Mouse (Mus musculus): ENCODE measurements around the gene Cnot10. TPM values are rescaled to one million over a fixed set of nuclear protein-coding genes. Genes with fewer than 3 reads are reported as not detected.

Cnot10 gene
- polyA plus RNA-seq (2014; fragmentation: Nextera tagmentation; extraction: Ambion mirVana) = 64.6 and 69.9 TPM in 2 replicates

- peak; percentile 98 for ATAC-seq (ENCODE audit: insufficient number of reproducible peaks, insufficient read depth, low FRiP score, low read depth)
- Histone ChIP-seq H3K9ac (replicated peaks; ENCODE audit: low read depth, low read length) (peak within 1 kb of the TSS; percentile 71), H3K4me1 (ENCODE audit: control insufficient read depth, insufficient read depth, low read length) (peaks cover 4% of the 10 kb centered on the region; the same call in 1 of the 2 replicates), H3K36me3 (ENCODE audit: control insufficient read depth, insufficient read depth, low read length) (no peaks in the 10 kb centered on the region; the same call in 1 of the 2 replicates), H3K4me3 (ENCODE audit: low read depth, low read length) (peak within 1 kb of the TSS; percentile 82), H3K27me3 (ENCODE audit: control insufficient read depth, insufficient read depth, low read length) (no peaks in the 10 kb centered on the region), H3K27ac (ENCODE audit: low read length) (peak within 1 kb of the TSS; percentile 80), H3K9me3 (ENCODE audit: control insufficient read depth, low read depth, low read length) (no peaks in the 10 kb centered on the region), H3K4me2 (replicated peaks; ENCODE audit: low read depth, low read length) (peak within 1 kb of the TSS; percentile 83)
- WGBS = 4% methylated on average over 49 of the region's 51 CpGs
Observed at GRCm38 (mm10) chr9:114639839-114640646, at the start of gene Cnot10. Cnot10 (minus strand) TSS chr9:114640184.

GRCm38 (mm10) chr9:114688953-114689407 lies 49.0 kb upstream of the Cnot10 start:
- H3K27ac ChIP-seq (ENCODE audit: low read length) = peak overlapping the region; percentile 93
- peak overlapping the region; percentile 91 for H3K4me3 ChIP-seq (ENCODE audit: low read depth, low read length)
- no peaks in the 10 kb centered on the region for H3K27me3 ChIP-seq (ENCODE audit: control insufficient read depth, insufficient read depth, low read length)
- peak; percentile 51 for ATAC-seq (ENCODE audit: insufficient number of reproducible peaks, insufficient read depth, low FRiP score, low read depth)
- peaks cover 11% of the 10 kb centered on the region; the same call in 1 of the 2 replicates for H3K4me1 ChIP-seq (ENCODE audit: control insufficient read depth, insufficient read depth, low read length)
- H3K9ac ChIP-seq (replicated peaks; ENCODE audit: low read depth, low read length) = peak overlapping the region; percentile 81
- WGBS = under 1% methylated on average over 48 of the region's 50 CpGs
- H3K36me3 ChIP-seq (ENCODE audit: control insufficient read depth, insufficient read depth, low read length) = peaks cover 8% of the 10 kb centered on the region; the same call in 1 of the 2 replicates
- H3K4me2 ChIP-seq (replicated peaks; ENCODE audit: low read depth, low read length) = peak overlapping the region; percentile 91
- no peaks in the 10 kb centered on the region for H3K9me3 ChIP-seq (ENCODE audit: control insufficient read depth, low read depth, low read length)

GRCm38 (mm10) chr9:114688252-114688952 lies 48.4 kb upstream of the Cnot10 start, which contains the start of gene Dync1li1:
Dync1li1 (plus strand) TSS chr9:114688790.
- ATAC-seq (ENCODE audit: insufficient number of reproducible peaks, insufficient read depth, low FRiP score, low read depth) = peak; percentile 95
- Histone ChIP-seq H3K4me1 (ENCODE audit: control insufficient read depth, insufficient read depth, low read length) (peaks cover 11% of the 10 kb centered on the region; the same call in 1 of the 2 replicates), H3K9ac (replicated peaks; ENCODE audit: low read depth, low read length) (peak within 1 kb of the TSS; percentile 81), H3K36me3 (ENCODE audit: control insufficient read depth, insufficient read depth, low read length) (peaks cover 8% of the 10 kb centered on the region; the same call in 1 of the 2 replicates), H3K4me3 (ENCODE audit: low read depth, low read length) (peak within 1 kb of the TSS; percentile 91), H3K27me3 (ENCODE audit: control insufficient read depth, insufficient read depth, low read length) (no peaks in the 10 kb centered on the region), H3K9me3 (ENCODE audit: control insufficient read depth, low read depth, low read length) (no peaks in the 10 kb centered on the region), H3K4me2 (replicated peaks; ENCODE audit: low read depth, low read length) (peak within 1 kb of the TSS; percentile 91), H3K27ac (ENCODE audit: low read length) (peak within 1 kb of the TSS; percentile 93)
- WGBS = under 1% methylated on average over 57 of the region's 57 CpGs

DNA sequence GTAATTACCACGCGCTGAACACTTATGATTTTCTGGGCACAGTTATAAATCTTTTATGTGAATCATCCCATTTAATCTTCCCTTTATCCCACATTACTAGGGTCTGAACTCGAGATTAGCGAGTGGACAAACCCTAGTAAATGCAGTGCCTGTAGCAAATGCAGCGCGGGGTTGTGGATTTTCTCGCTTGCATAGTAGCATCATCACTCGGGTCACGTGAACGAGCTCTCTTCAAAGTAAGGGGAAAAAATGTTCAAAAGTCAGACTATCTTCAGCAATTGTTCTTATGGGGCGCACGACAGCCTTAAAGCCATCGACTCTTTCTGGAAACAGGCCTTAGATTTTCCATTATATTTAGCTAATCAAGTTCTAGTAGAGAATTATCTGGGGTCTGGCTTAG lies 47.7 kb upstream of the Cnot10 start:
- no peak for ATAC-seq (ENCODE audit: insufficient number of reproducible peaks, insufficient read depth, low FRiP score, low read depth)
- H3K36me3 ChIP-seq (ENCODE audit: control insufficient read depth, insufficient read depth, low read length) = peaks cover 4% of the 10 kb centered on the region; the same call in 1 of the 2 replicates
- H3K4me3 ChIP-seq (ENCODE audit: low read depth, low read length) = peak overlapping the region; percentile 91; the same call in 1 of the 2 replicates
- no peaks in the 10 kb centered on the region for H3K27me3 ChIP-seq (ENCODE audit: control insufficient read depth, insufficient read depth, low read length)
- peak overlapping the region; percentile 68 for H3K4me2 ChIP-seq (replicated peaks; ENCODE audit: low read depth, low read length)
- no peak overlapping the region for H3K27ac ChIP-seq (ENCODE audit: low read length)
- no peaks in the 10 kb centered on the region for H3K9me3 ChIP-seq (ENCODE audit: control insufficient read depth, low read depth, low read length)
- 75% methylated on average over 13 of the region's 13 CpGs for WGBS
- H3K4me1 ChIP-seq (ENCODE audit: control insufficient read depth, insufficient read depth, low read length) = peaks cover 11% of the 10 kb centered on the region; the same call in 1 of the 2 replicates
- H3K9ac ChIP-seq (replicated peaks; ENCODE audit: low read depth, low read length) = peak overlapping the region; percentile 58; the same call in 1 of the 2 replicates

- Histone ChIP-seq H3K9ac (replicated peaks; ENCODE audit: low read depth, low read length) (no peak overlapping the region), H3K27ac (ENCODE audit: low read length) (no peak overlapping the region), H3K4me3 (ENCODE audit: low read depth, low read length) (no peak overlapping the region), H3K4me1 (ENCODE audit: control insufficient read depth, insufficient read depth, low read length) (peaks cover 11% of the 10 kb centered on the region; the same call in 1 of the 2 replicates), H3K4me2 (replicated peaks; ENCODE audit: low read depth, low read length) (no peak overlapping the region), H3K27me3 (ENCODE audit: control insufficient read depth, insufficient read depth, low read length) (no peaks in the 10 kb centered on the region), H3K9me3 (ENCODE audit: control insufficient read depth, low read depth, low read length) (no peaks in the 10 kb centered on the region), H3K36me3 (ENCODE audit: control insufficient read depth, insufficient read depth, low read length) (no peaks in the 10 kb centered on the region)
- ATAC-seq (ENCODE audit: insufficient number of reproducible peaks, insufficient read depth, low FRiP score, low read depth) = no peak
- WGBS = 73% methylated on average over 7 of the region's 7 CpGs
Observed at GRCm38 (mm10) chr9:114686245-114686644, 46.3 kb upstream of the Cnot10 start.

DNA sequence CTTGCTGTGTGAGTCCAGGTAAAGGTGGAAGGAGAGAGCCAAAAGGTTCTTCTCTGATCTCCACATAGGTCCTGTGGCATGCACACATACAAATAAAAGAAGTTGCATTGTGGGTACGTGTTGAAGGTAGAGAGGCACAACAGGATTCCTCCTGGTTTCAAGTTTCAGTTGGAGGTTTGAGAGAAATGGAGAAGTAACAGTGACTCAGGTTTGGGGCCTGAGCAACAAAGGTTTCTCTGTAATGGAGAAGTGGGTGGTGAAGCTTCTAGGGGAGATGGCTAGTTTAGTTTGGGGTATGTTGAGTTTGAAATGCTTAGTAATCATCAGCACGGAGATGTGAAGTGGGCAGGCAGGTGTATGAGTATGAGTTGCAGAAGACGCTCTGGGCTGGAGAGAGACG lies 42.2 kb upstream of the Cnot10 start:
- WGBS = 87% methylated on average over 4 of the region's 4 CpGs
- no peaks in the 10 kb centered on the region for H3K4me1 ChIP-seq (ENCODE audit: control insufficient read depth, insufficient read depth, low read length)

GRCm38 (mm10) chr9:114680531-114680930 lies 40.5 kb upstream of the Cnot10 start:
- Histone ChIP-seq H3K4me1 (ENCODE audit: control insufficient read depth, insufficient read depth, low read length) (no peaks in the 10 kb centered on the region), H3K9me3 (ENCODE audit: control insufficient read depth, low read depth, low read length) (no peaks in the 10 kb centered on the region), H3K4me2 (replicated peaks; ENCODE audit: low read depth, low read length) (no peak overlapping the region), H3K27ac (ENCODE audit: low read length) (no peak overlapping the region), H3K4me3 (ENCODE audit: low read depth, low read length) (no peak overlapping the region), H3K9ac (replicated peaks; ENCODE audit: low read depth, low read length) (no peak overlapping the region), H3K27me3 (ENCODE audit: control insufficient read depth, insufficient read depth, low read length) (no peaks in the 10 kb centered on the region), H3K36me3 (ENCODE audit: control insufficient read depth, insufficient read depth, low read length) (no peaks in the 10 kb centered on the region)
- 75% methylated on average over 6 of the region's 6 CpGs for WGBS
- ATAC-seq (ENCODE audit: insufficient number of reproducible peaks, insufficient read depth, low FRiP score, low read depth) = no peak

More for the DNA sequence above, 42.2 kb upstream of the Cnot10 start:
- Histone ChIP-seq H3K27ac (ENCODE audit: low read length) (no peak overlapping the region), H3K9me3 (ENCODE audit: control insufficient read depth, low read depth, low read length) (no peaks in the 10 kb centered on the region), H3K27me3 (ENCODE audit: control insufficient read depth, insufficient read depth, low read length) (no peaks in the 10 kb centered on the region), H3K4me3 (ENCODE audit: low read depth, low read length) (no peak overlapping the region), H3K36me3 (ENCODE audit: control insufficient read depth, insufficient read depth, low read length) (no peaks in the 10 kb centered on the region), H3K4me2 (replicated peaks; ENCODE audit: low read depth, low read length) (no peak overlapping the region), H3K9ac (replicated peaks; ENCODE audit: low read depth, low read length) (no peak overlapping the region)
- ATAC-seq (ENCODE audit: insufficient number of reproducible peaks, insufficient read depth, low FRiP score, low read depth) = no peak

GRCm38 (mm10) chr9:114679944-114680343 lies 40.0 kb upstream of the Cnot10 start:
- H3K9ac ChIP-seq (replicated peaks; ENCODE audit: low read depth, low read length) = no peak overlapping the region

More at GRCm38 (mm10) chr9:114679944-114680343, 40.0 kb upstream of the Cnot10 start:
- 80% methylated on average over 5 of the region's 5 CpGs for WGBS
- no peak overlapping the region for H3K27ac ChIP-seq (ENCODE audit: low read length)
- no peak for ATAC-seq (ENCODE audit: insufficient number of reproducible peaks, insufficient read depth, low FRiP score, low read depth)
- no peak overlapping the region for H3K4me2 ChIP-seq (replicated peaks; ENCODE audit: low read depth, low read length)
- no peaks in the 10 kb centered on the region for H3K27me3 ChIP-seq (ENCODE audit: control insufficient read depth, insufficient read depth, low read length)
- no peaks in the 10 kb centered on the region for H3K9me3 ChIP-seq (ENCODE audit: control insufficient read depth, low read depth, low read length)
- no peak overlapping the region for H3K4me3 ChIP-seq (ENCODE audit: low read depth, low read length)
- no peaks in the 10 kb centered on the region for H3K4me1 ChIP-seq (ENCODE audit: control insufficient read depth, insufficient read depth, low read length)
- no peaks in the 10 kb centered on the region for H3K36me3 ChIP-seq (ENCODE audit: control insufficient read depth, insufficient read depth, low read length)

Data from stomach, embryonic 14.5 days (tissue).